Mouse (Mus musculus): ENCODE data around the gene Ehd1. TPM values are rescaled to one million over a fixed set of nuclear protein-coding genes. Genes with fewer than 3 reads are reported as not detected.
A peak's percentile ranks its signal among the peaks of the same experiment; 100 is the strongest.
"Not testable (repeated sequence)": the region's sequence is repeated elsewhere in the genome, so short reads cannot be mapped to it uniquely, and the experiment has no call there.

Ehd1 gene
- polyA plus RNA-seq, 1 experiment from 2014 or later: 85.5 TPM

DNA sequence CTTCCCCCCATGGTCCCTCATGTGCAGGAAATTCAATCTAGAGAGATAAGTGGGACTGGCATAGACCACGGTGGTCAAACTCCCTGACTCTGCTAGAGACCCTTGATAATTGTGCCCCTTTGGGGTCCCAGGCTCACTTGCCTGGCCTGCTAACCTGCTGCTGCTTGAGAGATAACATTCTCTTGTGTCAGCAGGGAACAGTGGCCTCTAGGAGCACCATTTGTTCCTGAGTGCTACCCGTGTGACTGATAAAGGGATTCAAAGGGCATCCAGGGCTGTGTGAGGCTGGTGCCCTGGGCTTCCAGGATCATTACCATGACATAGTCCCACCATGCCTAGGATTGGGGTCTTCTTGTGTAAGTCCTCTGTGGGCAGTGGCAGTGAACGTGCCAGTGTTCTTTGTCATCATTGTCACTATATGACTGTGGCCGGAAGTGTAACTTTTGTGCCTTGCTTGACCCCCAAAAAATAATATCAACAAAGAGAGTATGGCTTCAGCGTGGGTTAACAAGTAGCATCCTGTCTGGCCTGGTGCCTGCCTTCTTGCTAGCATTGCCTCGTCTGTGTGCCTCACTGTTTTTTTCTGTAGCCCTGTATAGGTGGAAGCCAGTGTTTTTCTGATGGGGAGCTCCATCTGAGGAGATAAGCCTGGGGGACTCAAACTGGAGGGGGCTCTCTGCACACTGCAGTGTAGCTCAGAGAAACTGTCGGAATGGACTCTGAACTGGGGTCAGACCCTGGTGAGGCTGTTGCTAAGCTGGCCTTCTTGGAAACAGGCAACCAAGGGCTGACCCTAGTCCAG lies 9.3 kb downstream of the Ehd1 start:
- peaks cover 82% of the 10 kb centered on the region for H3K36me3 ChIP-seq
- WGBS: 81% methylated on average over 7 of the region's 7 CpGs
- no peak overlapping the region for H3K4me3 ChIP-seq

DNA sequence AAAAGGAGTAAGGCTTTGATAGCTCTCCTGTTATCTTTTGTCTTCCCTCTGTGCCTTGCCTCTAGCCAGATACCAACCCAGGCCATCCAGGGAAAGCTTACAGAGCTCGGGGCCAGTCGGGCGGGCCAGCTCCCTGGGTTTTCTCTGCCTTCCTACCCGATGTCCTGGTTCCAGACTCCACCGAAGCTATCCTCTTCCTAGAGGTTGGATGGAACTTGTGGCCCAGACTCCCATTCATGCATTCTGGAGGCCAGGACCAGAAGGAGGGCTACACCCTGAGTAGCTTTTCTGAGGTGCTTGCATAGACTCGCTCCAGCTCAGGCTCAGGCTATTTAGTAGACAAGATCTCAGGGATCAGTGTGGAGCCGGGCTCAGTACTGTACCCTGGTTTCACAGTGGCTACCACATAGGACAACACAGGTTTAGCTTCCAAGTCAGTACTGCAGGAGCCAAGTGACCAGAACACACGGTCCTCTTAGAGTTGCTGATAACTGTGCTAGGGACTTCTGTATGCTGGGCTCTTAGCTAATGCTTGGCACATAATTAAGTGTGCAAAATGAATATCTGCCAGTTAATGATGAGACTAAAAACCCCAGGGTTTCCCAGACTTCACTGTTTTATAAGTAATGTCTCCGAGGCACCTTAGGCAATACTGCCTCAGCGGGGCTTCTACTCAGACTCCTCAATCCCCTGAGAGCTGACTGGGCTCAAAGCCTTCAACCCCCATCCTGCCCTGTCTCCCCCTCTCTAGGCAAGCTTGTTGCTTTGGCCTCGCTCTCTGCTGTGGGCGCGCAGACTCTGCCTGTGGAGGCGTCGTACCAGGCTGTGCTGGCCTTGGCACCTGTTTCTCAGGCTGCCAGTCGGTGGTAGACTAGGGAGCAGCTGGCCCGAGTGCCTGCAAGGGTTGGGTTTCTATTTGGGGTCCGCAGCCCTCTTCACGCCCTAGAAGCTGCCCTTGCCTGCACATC lies 10.2 kb downstream of the Ehd1 start:
- Histone ChIP-seq H3K27me3 (no peaks in the 10 kb centered on the region), H3K36me3 (peaks cover 82% of the 10 kb centered on the region), H3K4me3 (no peak overlapping the region), H3K4me1 (replicated peaks) (peaks cover 27% of the 10 kb centered on the region; the same call in 1 of the 2 replicates), H3K9me3 (no peaks in the 10 kb centered on the region), H3K4me2 (no peak overlapping the region), H3K9ac (0 out of 2 replicates have a peak overlapping the region, but pooled peaks have one; percentile 9), H3K27ac (replicated peaks) (no peak overlapping the region)
- ATAC-seq (ENCODE audit: low read depth): no peak
- 85% methylated on average over 19 of the region's 19 CpGs for WGBS

More for the DNA sequence above, 9.3 kb downstream of the Ehd1 start:
- Histone ChIP-seq H3K4me1 (replicated peaks) (peaks cover 32% of the 10 kb centered on the region), H3K27ac (replicated peaks) (no peak overlapping the region), H3K27me3 (no peaks in the 10 kb centered on the region), H3K9me3 (no peaks in the 10 kb centered on the region), H3K9ac (0 out of 2 replicates have a peak overlapping the region, but pooled peaks have one; percentile 9), H3K4me2 (no peak overlapping the region)
- no peak for ATAC-seq (ENCODE audit: low read depth)

DNA sequence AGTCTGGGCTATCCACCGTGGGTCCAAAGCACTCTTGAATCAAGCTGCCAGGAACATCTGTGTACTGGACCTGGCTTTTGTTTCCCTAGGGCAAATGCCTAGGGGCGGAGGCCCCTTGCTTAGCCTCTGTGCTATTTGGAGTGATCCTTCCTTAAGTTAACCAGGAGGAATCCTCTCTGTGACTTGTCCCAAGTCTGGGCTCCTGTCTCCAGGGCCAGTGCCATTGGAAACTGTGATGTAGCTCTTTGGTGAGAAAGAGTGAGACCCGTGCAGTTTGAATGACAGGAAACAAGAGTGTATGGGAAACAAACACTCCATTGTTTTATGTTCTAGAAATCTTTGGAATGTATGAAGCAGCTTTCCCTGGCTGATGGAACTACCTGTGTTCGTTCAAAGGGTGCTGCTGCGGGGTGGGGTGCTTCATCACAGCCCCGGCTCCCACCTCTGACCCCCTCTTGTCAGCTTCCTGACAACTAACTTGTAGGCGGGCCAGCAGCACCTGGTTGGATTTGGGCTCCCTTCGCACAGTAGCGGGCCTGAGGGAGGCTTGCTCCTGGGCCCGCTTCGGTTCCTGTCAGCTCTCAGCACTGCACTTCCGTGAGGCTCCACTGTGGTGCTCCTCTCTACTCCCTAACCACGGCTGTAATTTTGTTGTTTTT lies 11.8 kb downstream of the Ehd1 start:
- Histone ChIP-seq H3K4me2 (no peak overlapping the region), H3K27me3 (no peaks in the 10 kb centered on the region), H3K9ac (no peak overlapping the region), H3K27ac (replicated peaks) (no peak overlapping the region), H3K4me1 (replicated peaks) (peaks cover 27% of the 10 kb centered on the region; the same call in 1 of the 2 replicates), H3K4me3 (no peak overlapping the region), H3K36me3 (peaks cover 77% of the 10 kb centered on the region), H3K9me3 (no peaks in the 10 kb centered on the region)
- 79% methylated on average over 13 of the region's 13 CpGs for WGBS
- ATAC-seq (ENCODE audit: low read depth): no peak

- Histone ChIP-seq H3K36me3 (peaks cover 76% of the 10 kb centered on the region), H3K9me3 (no peaks in the 10 kb centered on the region), H3K4me1 (replicated peaks) (peaks cover 27% of the 10 kb centered on the region; the same call in 1 of the 2 replicates), H3K9ac (no peak overlapping the region), H3K27me3 (no peaks in the 10 kb centered on the region), H3K4me2 (no peak overlapping the region), H3K27ac (replicated peaks) (no peak overlapping the region), H3K4me3 (no peak overlapping the region)
- no peak for ATAC-seq (ENCODE audit: low read depth)
- WGBS: 95% methylated on average over 14 of the region's 14 CpGs
Observed at GRCm38 (mm10) chr19:6289696-6290238, 13.2 kb downstream of the Ehd1 start.

GRCm38 (mm10) chr19:6290720-6291116 lies 14.2 kb downstream of the Ehd1 start:
- Histone ChIP-seq H3K36me3 (peaks cover 76% of the 10 kb centered on the region), H3K4me1 (replicated peaks) (peaks cover 24% of the 10 kb centered on the region; the same call in 1 of the 2 replicates)
- ATAC-seq (ENCODE audit: low read depth): 0 out of 2 replicates have a peak, but pooled peaks have one; percentile 11
- H3K4me2 ChIP-seq; H3K9me3 ChIP-seq; H3K27me3 ChIP-seq; H3K27ac ChIP-seq (replicated peaks); H3K4me3 ChIP-seq; H3K9ac ChIP-seq: not testable (repeated sequence)
- 90% methylated on average over 5 of the region's 6 CpGs for WGBS

DNA sequence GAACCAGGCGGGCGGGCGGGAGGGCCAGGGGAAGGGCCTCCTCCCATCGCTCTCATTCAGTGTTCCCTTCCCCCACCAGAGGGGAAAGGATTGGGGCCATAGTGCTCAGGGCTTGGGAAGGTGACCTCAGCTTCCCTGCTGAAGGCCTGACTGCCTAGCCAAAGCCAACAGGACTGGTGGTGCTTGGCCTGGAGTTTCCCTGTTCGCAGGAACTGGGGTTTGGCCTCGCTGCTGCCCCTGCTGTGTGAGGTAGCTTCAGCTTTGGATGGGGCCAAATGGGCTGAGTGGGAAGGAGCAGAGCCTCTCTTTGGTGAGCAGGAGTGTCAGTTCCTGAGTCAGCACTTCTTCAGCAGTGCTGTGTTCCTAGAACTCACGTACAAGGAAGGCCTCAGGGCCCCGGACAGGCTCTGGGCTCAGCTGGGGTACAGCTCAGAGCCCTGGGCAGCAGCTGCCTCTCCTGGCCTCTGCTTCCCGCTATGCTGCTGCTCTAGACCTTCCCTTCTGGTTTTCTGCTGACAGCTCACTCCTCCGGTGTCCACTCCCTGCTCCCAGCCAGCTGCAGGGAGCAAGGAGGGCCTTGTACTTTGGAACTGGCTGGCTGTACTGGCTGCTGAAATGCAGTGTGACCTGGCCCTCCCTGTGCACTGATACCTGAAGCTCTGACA lies 14.7 kb downstream of the Ehd1 start:
- ATAC-seq (ENCODE audit: low read depth): peak; percentile 19; the same call in 1 of the 2 replicates
- Histone ChIP-seq H3K36me3 (peaks cover 76% of the 10 kb centered on the region), H3K9me3 (no peaks in the 10 kb centered on the region), H3K27ac (replicated peaks) (no peak overlapping the region; the same call in 1 of the 2 replicates), H3K4me2 (no peak overlapping the region), H3K4me3 (no peak overlapping the region), H3K27me3 (no peaks in the 10 kb centered on the region), H3K9ac (no peak overlapping the region; the same call in none of the 2 replicates), H3K4me1 (replicated peaks) (peaks cover 19% of the 10 kb centered on the region; the same call in 1 of the 2 replicates)
- WGBS: 77% methylated on average over 10 of the region's 10 CpGs

GRCm38 (mm10) chr19:6292262-6292661 lies 15.7 kb downstream of the Ehd1 start:
- H3K4me2 ChIP-seq: no peak overlapping the region
- no peak for ATAC-seq (ENCODE audit: low read depth)
- 95% methylated on average over 5 of the region's 5 CpGs for WGBS
- H3K27me3 ChIP-seq: no peaks in the 10 kb centered on the region
- H3K4me3 ChIP-seq: no peak overlapping the region
- peaks cover 76% of the 10 kb centered on the region for H3K36me3 ChIP-seq
- H3K27ac ChIP-seq (replicated peaks): no peak overlapping the region
- peaks cover 11% of the 10 kb centered on the region; the same call in 1 of the 2 replicates for H3K4me1 ChIP-seq (replicated peaks)
- H3K9me3 ChIP-seq: no peaks in the 10 kb centered on the region
- no peak overlapping the region for H3K9ac ChIP-seq

- no peaks in the 10 kb centered on the region for H3K27me3 ChIP-seq
- H3K9ac ChIP-seq: no peak overlapping the region
- no peak overlapping the region for H3K4me3 ChIP-seq
- no peaks in the 10 kb centered on the region for H3K4me1 ChIP-seq (replicated peaks)
- no peaks in the 10 kb centered on the region for H3K9me3 ChIP-seq
- H3K27ac ChIP-seq (replicated peaks): no peak overlapping the region
- H3K4me2 ChIP-seq: no peak overlapping the region
- ATAC-seq (ENCODE audit: low read depth): no peak
- 95% methylated on average over 17 of the region's 17 CpGs for WGBS
- peaks cover 82% of the 10 kb centered on the region for H3K36me3 ChIP-seq
Observed at GRCm38 (mm10) chr19:6294301-6294700, 17.8 kb downstream of the Ehd1 start.

DNA sequence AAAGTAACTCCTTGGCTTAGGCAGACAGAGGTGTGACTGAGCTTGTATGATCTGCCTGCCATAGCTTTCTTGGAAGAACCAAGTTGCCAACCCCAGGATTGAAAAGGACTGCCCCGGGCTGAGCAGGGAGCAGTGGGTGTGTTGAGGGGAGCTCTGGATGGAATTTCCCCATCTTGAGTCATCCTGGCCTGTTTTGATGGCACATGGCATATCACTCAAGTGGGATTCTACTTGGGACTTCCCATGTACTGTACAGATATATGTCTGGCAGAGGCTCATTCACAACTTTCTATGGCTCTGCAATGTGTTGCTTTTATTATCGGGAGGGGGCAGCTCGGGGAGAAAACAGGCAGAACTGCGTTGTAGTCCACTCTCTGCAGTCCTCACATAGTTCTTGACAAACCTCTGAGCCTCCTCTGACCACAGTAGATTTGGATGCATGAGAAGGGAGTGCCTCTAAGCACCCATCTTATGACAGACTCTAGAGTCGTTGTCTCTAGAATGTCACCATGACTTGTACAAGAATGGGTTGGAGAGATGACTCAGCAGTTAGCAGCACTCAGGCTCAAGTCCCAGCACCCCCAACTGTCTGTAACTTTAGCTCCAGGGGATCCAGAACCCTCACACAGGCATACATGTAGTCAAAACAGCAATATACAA lies 20.2 kb downstream of the Ehd1 start:
- no peak overlapping the region for H3K27ac ChIP-seq (replicated peaks)
- peaks cover 7% of the 10 kb centered on the region; the same call in 1 of the 2 replicates for H3K4me1 ChIP-seq (replicated peaks)
- no peaks in the 10 kb centered on the region for H3K9me3 ChIP-seq
- H3K4me3 ChIP-seq: no peak overlapping the region
- H3K27me3 ChIP-seq: no peaks in the 10 kb centered on the region
- ATAC-seq (ENCODE audit: low read depth): no peak
- H3K36me3 ChIP-seq: peaks cover 90% of the 10 kb centered on the region
- H3K9ac ChIP-seq: no peak overlapping the region
- no peak overlapping the region for H3K4me2 ChIP-seq
- WGBS: 87% methylated on average over 5 of the region's 5 CpGs

GRCm38 (mm10) chr19:6297641-6298040 lies 21.1 kb downstream of the Ehd1 start:
- Histone ChIP-seq H3K4me2 (no peak overlapping the region), H3K36me3 (peaks cover 83% of the 10 kb centered on the region)

More at GRCm38 (mm10) chr19:6297641-6298040, 21.1 kb downstream of the Ehd1 start:
- no peak for ATAC-seq (ENCODE audit: low read depth)
- Histone ChIP-seq H3K27ac (replicated peaks) (no peak overlapping the region), H3K9ac (no peak overlapping the region), H3K9me3 (no peaks in the 10 kb centered on the region), H3K4me1 (replicated peaks) (peaks cover 7% of the 10 kb centered on the region; the same call in 1 of the 2 replicates), H3K4me3 (no peak overlapping the region), H3K27me3 (no peaks in the 10 kb centered on the region)
- 93% methylated on average over 9 of the region's 9 CpGs for WGBS

Data from neural tube, embryonic 13.5 days (tissue).